Mouse (Mus musculus): Measurements from ENCODE around the gene Ess2.

GRCm38 (mm10) chr16:17865293-17865692, 45.9 kb downstream of the Ess2 start:
- TF ChIP-seq POLR2A (IDR thresholded peaks at IDR 0.05; ENCODE audit: low read depth, low read length) (no peak), CTCF (conservative IDR thresholded peaks at IDR 0.05; ENCODE audit: insufficient read depth, insufficient read length, low read depth, low read length) (no peak)

Data from kidney, adult 2 months (tissue).